Comparison of ENCODE assay signal across 11 mouse cellular contexts in genomic region chr12:29014601-29015000, GRCm38 (mm10).
"Had no signal": no experiment of that assay in that cellular context is flagged by ENCODE, and none has a peak within 500 bp of the region (broad histone marks: within the 10 kb centered on the region; RNA-seq: fewer than 3 reads in every experiment).

No protein-coding gene starts in this region.

- H3K27me3 ChIP-seq: limb, embryonic 13.5 days; neural tube, embryonic 12.5 days had no signal

- H3K9ac ChIP-seq: limb, embryonic 13.5 days; liver, embryonic 14.5 days; neural tube, embryonic 12.5 days had no signal

- H3K4me2 ChIP-seq: limb, embryonic 13.5 days; neural tube, embryonic 12.5 days had no signal

- H3K9me3 ChIP-seq: limb, embryonic 13.5 days; neural tube, embryonic 12.5 days had no signal

- H3K4me1 ChIP-seq: limb, embryonic 13.5 days had no signal

- H3K36me3 ChIP-seq: limb, embryonic 13.5 days; neural tube, embryonic 12.5 days had no signal

- DNase-seq: kidney, postnatal 10 days; kidney, postnatal 4 days; lung, adult 18-20 months; lung, postnatal 36 days; right cerebral cortex, adult 18-20 months; right cerebral cortex, postnatal 25 days; thymus, postnatal 36 days had no signal

- H3K27ac ChIP-seq: layer of hippocampus, adult 2 months; limb, embryonic 13.5 days; liver, embryonic 14.5 days; neural tube, embryonic 12.5 days had no signal

- H3K4me3 ChIP-seq: layer of hippocampus, adult 2 months; limb, embryonic 13.5 days; neural tube, embryonic 12.5 days had no signal
